Mouse (Mus musculus): ENCODE data around the gene Irf6. TPM values are rescaled to one million over a fixed set of nuclear protein-coding genes. Genes with fewer than 3 reads are reported as not detected.

Irf6 gene
- polyA plus RNA-seq, 1 experiment from 2014 or later = 10.0 TPM

DNA sequence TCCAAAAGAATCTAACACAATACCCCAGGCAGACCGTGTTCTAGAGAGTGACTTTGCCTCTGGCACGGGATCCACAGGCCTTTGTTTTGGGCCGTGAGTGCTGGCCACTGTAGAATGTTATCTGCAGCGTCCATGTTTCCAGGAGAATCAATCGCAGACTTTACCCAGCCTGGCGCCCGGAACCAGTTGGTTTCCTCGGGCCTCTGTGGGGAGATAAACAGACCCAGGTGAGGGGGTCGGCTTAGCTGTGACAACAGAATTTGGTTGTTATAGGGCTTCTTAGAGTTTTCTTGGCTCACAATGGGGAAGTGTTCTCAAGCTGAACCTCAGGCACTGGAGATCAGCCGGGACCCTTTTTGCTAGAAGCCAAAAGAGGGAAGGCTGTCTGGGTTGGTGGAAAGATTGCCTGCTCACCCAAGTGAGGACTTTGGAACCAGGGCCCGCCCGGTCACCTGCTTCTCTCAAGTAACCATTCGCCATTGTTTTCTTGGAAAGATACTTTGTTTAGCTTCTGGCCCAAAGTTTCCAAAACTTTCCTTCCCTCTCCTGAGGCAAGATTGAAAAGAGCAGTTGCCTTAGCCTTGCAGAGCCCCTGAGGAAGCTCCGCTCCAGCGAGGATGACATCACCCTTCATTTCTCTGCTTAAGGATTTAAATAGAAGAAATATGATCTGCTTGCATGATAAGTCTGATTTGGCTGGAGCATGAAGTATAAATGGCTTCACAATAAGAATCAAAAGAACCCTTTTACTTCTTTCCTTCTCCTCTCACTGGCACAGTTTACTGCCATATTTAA, 3.6 kb downstream of the Irf6 start:
- no peak for DNase-seq (ENCODE audit: low spot score)

- no peak for DNase-seq (ENCODE audit: low spot score)
Measured at GRCm38 (mm10) chr1:193157111-193157492, 4.2 kb downstream of the Irf6 start.

DNA sequence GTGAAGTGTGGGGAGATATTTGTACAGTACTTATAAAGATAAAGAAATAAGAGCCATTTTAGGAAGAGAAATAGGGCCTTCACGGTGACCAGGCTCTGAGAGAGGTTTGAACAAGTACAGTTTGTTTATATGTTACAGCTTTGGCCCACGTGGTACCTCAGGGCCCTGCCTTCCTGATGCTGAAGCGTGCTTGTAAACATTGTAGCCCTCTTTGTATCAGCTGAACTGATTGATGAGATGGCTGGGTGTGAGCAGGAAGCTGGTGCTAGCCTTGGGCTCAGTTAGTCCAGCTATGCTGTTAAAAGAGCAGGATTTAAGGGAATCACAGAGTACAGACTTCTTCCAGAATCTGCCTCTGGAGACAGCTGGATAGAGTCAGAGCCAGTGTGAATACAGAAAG, 6.3 kb downstream of the Irf6 start:
- DNase-seq (ENCODE audit: low spot score) = no peak

- DNase-seq (ENCODE audit: low spot score) = peak; percentile 72
Measured at GRCm38 (mm10) chr1:193159613-193160012, 6.7 kb downstream of the Irf6 start.

GRCm38 (mm10) chr1:193160317-193161032, 7.6 kb downstream of the Irf6 start:
- DNase-seq (ENCODE audit: low spot score) = peak; percentile 57

DNA sequence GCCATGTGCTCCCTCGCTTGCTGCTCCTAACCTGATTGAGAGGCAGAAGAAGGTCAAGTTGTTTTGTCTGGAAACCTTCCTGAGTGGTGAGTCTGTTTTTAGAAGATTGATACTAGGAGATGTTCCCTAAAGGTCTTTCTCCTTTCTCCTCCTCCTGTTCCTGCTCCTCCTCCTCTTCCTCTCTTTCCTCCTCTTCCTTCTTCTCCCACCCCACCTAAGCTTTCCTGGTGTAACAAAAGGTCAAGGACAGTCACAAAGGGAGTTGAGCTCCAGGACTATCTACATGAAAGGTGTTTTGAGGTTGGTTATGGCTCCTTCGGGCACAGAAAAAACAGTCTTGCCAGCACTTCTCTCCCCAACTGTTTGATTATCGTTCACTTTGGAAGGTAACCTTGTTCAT, 14.8 kb downstream of the Irf6 start, which contains the start of gene A130010J15Rik:
Gene A130010J15Rik (plus strand): TSS at position 301 of the 400 bp plus-strand sequence.
- DNase-seq (ENCODE audit: low spot score) = no peak

GRCm38 (mm10) chr1:193169228-193169627, 16.3 kb downstream of the Irf6 start:
- DNase-seq (ENCODE audit: low spot score) = peak; percentile 74

DNA sequence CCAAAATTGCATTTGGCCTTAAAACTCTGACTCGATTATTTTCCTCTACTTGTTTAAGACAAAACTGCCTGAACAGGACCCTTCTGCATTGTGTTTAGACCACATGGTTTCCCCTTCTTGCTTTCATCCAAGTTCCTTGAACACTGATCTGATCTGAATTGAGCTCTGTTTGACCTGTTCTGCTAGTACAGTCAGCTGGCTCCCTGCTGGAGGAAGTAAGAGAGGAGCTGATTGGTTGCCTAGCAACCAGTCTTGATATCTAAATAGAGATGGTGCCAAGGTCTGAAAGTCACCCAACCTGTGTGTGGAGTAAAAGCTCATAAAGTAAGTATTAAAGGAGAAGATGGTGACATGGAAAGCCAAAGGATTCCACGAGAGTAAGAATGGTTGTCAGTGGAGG, 16.9 kb downstream of the Irf6 start:
- peak; percentile 65 for DNase-seq (ENCODE audit: low spot score)

DNA sequence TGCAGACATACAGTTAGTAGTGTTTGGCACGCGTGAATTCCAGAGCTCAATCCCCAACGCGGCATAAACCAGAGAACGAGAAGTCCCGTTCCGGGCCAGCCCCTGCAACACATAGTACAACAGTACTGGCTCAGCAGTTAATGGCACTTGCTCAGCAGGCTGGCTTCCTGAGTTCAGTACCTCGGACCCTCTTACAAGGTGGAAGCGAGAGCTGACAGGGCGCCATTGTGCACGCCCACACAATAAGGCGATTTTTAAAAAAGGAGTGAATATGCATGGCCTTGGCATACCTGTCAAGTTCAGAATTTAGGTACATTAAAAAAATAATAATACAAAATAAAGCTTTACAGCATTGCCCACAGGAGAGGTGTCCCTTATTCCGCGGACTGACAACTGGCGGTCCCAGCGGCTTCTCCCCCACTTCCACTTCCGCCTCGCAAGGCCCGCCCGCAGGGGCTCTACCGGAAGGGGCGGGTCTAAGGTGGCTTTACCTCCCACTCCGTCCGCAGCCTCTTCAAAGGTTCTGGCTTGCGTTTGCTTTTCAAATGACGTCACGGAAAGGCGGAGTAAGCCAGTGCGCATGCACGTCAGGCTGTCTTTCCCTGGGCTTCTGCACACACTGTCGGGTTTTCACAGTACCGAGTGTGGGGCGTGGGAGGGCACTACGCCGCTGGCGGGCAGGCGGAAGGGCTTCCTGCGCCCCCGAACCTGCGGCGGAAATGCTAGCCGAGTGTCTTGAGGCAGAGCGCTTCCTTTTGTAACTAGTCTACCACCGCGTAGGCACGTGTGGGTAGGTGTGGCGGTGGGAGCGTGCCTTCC, 20.3 kb downstream of the Irf6 start:
- DNase-seq (ENCODE audit: low spot score) = peak; percentile 100

DNA sequence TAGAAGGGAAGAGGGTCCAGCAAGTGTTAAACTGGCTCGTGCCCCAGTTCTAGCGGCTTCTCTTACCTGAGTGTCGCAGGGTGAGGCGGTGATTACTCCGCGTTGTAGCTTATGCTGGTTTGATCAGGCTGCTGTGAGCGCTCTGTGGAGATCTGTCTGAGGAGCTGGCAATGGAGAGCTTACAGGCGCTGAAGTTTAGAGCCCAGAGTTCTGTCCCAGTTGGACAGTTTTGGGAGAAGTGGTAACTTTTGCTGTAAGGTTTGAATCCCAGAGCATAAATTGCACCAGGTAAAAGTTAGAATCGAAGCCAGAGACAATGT, 20.9 kb downstream of the Irf6 start:
- DNase-seq (ENCODE audit: low spot score) = no peak

- no peak for DNase-seq (ENCODE audit: low spot score)
Measured at GRCm38 (mm10) chr1:193174143-193174733, 21.3 kb downstream of the Irf6 start.

- peak; percentile 36 for DNase-seq (ENCODE audit: low spot score)
Measured at GRCm38 (mm10) chr1:193181104-193181503, 28.2 kb downstream of the Irf6 start.

- no peak for DNase-seq (ENCODE audit: low spot score)
Measured at GRCm38 (mm10) chr1:193188257-193188656, 35.3 kb downstream of the Irf6 start.

GRCm38 (mm10) chr1:193189151-193189621, 36.3 kb downstream of the Irf6 start:
- peak; percentile 31 for DNase-seq (ENCODE audit: low spot score)

- no peak for DNase-seq (ENCODE audit: low spot score)
Measured at GRCm38 (mm10) chr1:193189771-193190170, 36.9 kb downstream of the Irf6 start.

DNA sequence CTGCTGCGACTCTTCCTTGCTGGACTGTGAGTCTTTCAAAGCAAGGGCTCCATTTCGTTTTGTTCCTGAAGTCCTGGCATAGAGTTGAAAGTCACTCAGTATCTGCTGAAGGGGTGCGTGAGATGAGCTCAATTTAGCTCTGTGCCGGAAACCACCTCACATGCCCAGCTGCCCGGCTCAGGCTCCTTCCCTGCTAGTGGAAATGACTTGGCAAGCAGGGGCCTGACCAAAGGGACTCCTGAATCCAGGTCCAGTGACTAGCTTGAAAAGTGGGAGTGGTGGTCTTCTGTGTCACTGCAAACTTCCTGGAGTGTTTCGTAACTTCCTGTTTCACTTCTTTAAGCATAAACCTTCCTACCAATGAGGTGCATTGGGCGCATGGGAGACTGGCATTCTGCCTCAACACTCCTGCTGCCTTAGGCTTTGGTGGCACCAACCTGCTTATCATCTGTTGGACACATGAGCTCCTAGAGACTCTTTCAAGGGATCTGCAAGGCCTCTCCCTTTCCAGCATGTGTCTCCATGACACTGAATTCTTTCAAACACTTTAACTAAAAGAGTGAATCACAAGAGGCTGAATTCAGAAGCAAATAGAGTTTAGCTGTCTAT, 38.9 kb downstream of the Irf6 start:
- no peak for DNase-seq (ENCODE audit: low spot score)

DNA sequence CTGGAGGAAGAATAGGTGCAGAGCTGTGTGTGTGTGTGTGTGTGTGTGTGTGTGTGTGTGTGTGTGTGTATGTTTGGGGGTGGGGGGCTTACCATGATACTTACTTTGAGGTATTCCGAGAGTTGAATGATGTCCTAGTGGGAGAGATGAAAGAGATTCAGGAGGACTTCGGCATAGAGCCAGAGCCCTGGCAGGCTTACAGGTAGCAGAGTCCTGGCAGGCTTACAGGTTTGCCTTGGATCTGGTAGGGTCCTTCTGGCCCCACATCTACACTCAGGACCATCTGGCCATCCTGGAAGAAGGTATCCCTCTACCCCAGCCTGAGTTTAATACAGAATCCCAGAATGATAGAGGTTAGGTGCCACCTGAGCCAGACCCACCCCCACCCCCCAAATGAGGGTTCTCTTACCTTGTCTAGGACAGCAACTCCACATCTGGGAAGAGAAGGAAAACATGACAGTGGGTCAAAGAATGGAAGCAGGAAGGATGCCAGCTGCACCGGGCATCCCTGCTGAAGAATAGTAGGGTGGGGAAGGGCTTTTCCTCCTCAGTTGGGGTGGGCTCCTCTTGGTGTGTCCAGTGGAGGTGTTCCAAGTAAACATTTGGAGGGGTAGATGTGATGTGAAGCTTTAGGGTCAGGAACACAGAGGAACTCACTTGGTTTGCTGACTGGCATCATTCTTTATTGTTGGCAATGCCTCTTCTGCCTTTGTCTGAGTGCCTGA, 41.7 kb downstream of the Irf6 start:
- no peak for DNase-seq (ENCODE audit: low spot score)

DNA sequence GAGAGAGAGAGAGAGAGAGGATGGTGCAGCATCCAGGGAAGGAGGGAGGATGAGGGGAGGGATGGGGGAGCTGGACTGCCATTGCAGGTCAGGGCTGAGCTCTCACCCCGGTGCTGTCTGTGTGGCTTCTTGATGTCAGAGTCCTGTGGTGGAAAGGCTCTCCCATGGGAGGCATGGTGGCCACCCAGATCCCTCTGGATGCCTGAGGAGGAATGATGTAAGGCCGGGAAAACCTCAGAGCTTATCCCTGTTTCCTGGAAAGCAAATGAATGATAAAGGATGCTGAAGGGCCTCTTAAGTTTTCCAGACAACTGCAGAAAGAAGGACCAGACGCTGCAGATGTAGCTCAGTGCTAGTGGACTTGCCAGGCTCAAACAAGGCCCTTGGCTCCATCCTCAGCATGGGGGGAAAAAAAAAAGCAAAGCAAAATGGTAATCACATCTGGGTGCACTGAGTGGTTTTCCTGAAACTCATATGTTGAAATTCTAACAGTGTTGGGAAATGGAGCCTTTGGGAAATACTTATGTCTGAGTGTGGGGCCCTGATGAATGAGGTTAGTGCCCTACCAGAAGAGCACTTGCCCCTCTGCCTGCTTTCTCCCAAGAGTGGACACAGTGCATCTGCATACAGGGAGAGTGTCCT, 42.4 kb downstream of the Irf6 start:
- DNase-seq (ENCODE audit: low spot score) = no peak

GRCm38 (mm10) chr1:193197494-193198205, 44.7 kb downstream of the Irf6 start:
- DNase-seq (ENCODE audit: low spot score) = peak; percentile 33

Data from thymus, postnatal 0 days (tissue).